Mouse (Mus musculus) liver, embryonic 14.5 days (tissue): ENCODE data around the gene Chn2. TPM values are rescaled to one million over a fixed set of nuclear protein-coding genes. Genes with fewer than 3 reads are reported as not detected.

Experiments used
- ATAC-seq: fragments of 200-750 bp; cut with Nextera tagmentation; 2 replicates; pipeline ENCODE4 v1.8.0; 2017; ENCODE audit warnings: moderate number of reproducible peaks, mild to moderate bottlenecking, moderate library complexity; ENCODE audit not compliant: insufficient read depth
- DNase-seq, 3 experiments: peaks; one replicate each; pipeline ENCODE4 v3.0.0-alpha.2; 2012 to 2013; ENCODE audit warnings: low read depth in 3 of 3, low spot score in 3 of 3
- H3K27ac ChIP-seq: fragments of 300-500 bp; sonication (generic); 2 replicates; pipeline ENCODE4 v1.5.1; 2014; ENCODE audit warnings: moderate library complexity, mild to moderate bottlenecking, control low read depth, inconsistent platforms
- H3K27me3 ChIP-seq: fragments of 300-500 bp; sonication (generic); 2 replicates; pipeline ENCODE4 v1.6.1; 2014; ENCODE audit warnings: mild to moderate bottlenecking, low read length, moderate library complexity; ENCODE audit not compliant: control insufficient read depth, insufficient read depth
- H3K36me3 ChIP-seq: fragments of 300-500 bp; sonication (generic); replicated peaks from 2 replicates; pipeline ENCODE4 v1.6.1; 2014; ENCODE audit warnings: low read depth; ENCODE audit not compliant: control insufficient read depth, insufficient read depth
- H3K4me1 ChIP-seq, 2 experiments: fragments of 200-500 bp in 1 of 2; fragments of 300-500 bp in 1 of 2; sonication (generic) in 1 of 2; replicated peaks; 2 replicates each; pipeline ENCODE4 v1.6.1; 2012 to 2014; ENCODE audit warnings: antibody characterized with exemption in 1 of 2, inconsistent platforms in 1 of 2, low read length in 1 of 2; ENCODE audit not compliant: control insufficient read depth in 2 of 2, insufficient read depth in 2 of 2
- H3K4me2 ChIP-seq: fragments of 300-500 bp; sonication (generic); 2 replicates; pipeline ENCODE4 v1.6.1; 2014; ENCODE audit warnings: low read depth, mild to moderate bottlenecking, control low read depth, moderate library complexity
- H3K4me3 ChIP-seq, 2 experiments: fragments of 200-500 bp in 1 of 2; fragments of 300-500 bp in 1 of 2; sonication (generic) in 1 of 2; 2 replicates each; pipeline ENCODE4 v1.5.1; 2012 to 2014; ENCODE audit warnings: low read depth in 2 of 2, low read length in 2 of 2, mild to moderate bottlenecking in 2 of 2, control low read depth in 1 of 2, inconsistent platforms in 1 of 2, moderate library complexity in 1 of 2; ENCODE audit not compliant: insufficient read depth in 1 of 2
- H3K9ac ChIP-seq: fragments of 300-500 bp; sonication (generic); replicated peaks from 2 replicates; pipeline ENCODE4 v1.6.1; 2014; ENCODE audit warnings: mild to moderate bottlenecking, control low read depth, moderate library complexity
- H3K9me3 ChIP-seq: fragments of 300-500 bp; sonication (generic); 2 replicates; pipeline ENCODE4 v1.6.1; 2016; ENCODE audit warnings: low read length, mixed read lengths; ENCODE audit not compliant: control insufficient read depth
- CTCF ChIP-seq: IDR thresholded peaks from 2 replicates; pipeline ENCODE4 v1.5.1; 2016; ENCODE audit warnings: antibody characterized with exemption, low read depth, control low read depth
- EP300 ChIP-seq: IDR thresholded peaks from 2 replicates; pipeline ENCODE4 v1.6.1; 2016; ENCODE audit warnings: antibody characterized with exemption, low read depth
- WGBS: fragments of 180-500 bp; shearing (Covaris S2); extraction: QIAGEN DNeasy Blood & Tissue Kit; methylation state at CpG from one replicate; pipeline ENCODE4 v1.1.7; 2014; ENCODE audit not compliant: insufficient replicate concordance; 5-methylcytosine and 5-hydroxymethylcytosine counted together
- polyA plus RNA-seq, 2 experiments: library from polyadenylated mRNA; depleted of rRNA in 1 of 2; stranded (reverse) in 1 of 2; unstranded in 1 of 2; fragments of >200 nt; fragmentation: Nextera tagmentation in 1 of 2; extraction: Ambion mirVana in 1 of 2; gene quantifications; 2 replicates each; pipeline versions ENCODE4 v1.2.1 to v1.2.3; 2012 to 2014

The Chn2 gene
- polyA plus RNA-seq, 2 experiments = 1.7 to 4.3 TPM

DNA sequence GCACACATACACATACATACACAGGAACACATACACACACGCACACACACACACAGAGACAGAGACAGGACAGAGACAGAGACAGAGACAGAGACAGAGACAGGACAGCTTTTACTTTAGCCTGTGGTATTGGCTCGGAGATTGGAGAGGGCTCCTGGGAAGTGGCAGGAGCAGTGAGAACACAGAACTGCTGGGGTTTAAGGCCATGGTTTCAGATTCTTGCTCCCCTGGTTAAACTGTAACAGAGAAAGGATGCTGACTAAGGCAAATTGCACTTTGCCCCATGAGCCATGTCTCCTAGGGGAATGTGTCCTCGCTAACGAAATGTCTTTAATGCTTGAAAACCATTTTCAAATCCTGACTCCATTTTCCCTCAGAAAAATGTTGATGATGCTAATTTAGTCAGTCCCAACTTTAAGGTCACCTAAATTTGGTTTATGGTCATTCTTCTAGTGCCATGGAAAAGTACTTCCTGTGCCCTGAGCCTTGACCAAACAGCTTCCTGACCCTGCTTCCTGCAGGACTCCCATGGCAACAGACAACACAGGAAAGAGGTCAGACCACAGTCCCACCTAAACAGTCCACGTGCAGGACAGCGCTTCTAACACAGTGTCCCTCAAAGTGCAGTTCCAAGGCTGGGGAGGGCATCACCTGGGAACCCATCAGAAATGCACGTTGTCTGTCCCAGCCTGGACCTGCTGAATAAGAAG, 163.1 kb downstream of the Chn2 start:
- Histone ChIP-seq H3K4me1 (peaks cover 0 to 18% of the 10 kb centered on the region in 2 experiments; a peak in 2 of 4 replicates), H3K9ac (no peak overlapping the region), H3K9me3 (no peaks in the 10 kb centered on the region), H3K27ac (no peak overlapping the region), H3K36me3 (no peaks in the 10 kb centered on the region), H3K27me3 (no peaks in the 10 kb centered on the region), H3K4me2 (no peak overlapping the region), H3K4me3 (no peak overlapping the region)
- no peak for TF ChIP-seq EP300
- TF ChIP-seq CTCF = no peak
- DNase-seq = peak in 2 of 3 experiments; percentile 15 to 24
- peak; percentile 62; the same call in 1 of the 2 replicates for ATAC-seq
- 44% methylated on average over 7 of the region's 7 CpGs for WGBS

DNA sequence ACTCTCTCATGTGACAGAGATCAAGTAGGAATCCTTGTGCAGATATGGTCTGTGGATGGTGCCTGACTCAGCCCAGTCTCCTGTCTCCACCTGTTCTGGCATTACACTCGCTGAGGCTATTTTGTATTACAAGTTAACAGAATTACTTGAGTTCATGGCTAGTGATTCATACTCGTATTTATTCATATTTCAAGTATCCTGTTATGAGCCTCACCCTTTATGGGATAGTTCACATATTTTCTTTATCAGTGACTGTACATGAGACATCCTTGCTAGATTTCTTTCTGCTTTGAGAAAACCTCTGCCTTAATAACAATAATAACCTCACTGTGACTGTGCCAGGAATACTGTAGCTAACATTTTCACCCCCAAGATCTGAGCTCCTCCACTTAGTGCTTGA, 164.0 kb downstream of the Chn2 start:
- 51% methylated on average over 2 of the region's 2 CpGs for WGBS
- Histone ChIP-seq H3K27me3 (no peaks in the 10 kb centered on the region), H3K9ac (no peak overlapping the region), H3K4me1 (peaks cover 0 to 18% of the 10 kb centered on the region in 2 experiments; a peak in 2 of 4 replicates), H3K36me3 (no peaks in the 10 kb centered on the region), H3K4me2 (no peak overlapping the region), H3K9me3 (no peaks in the 10 kb centered on the region), H3K4me3 (no peak overlapping the region), H3K27ac (no peak overlapping the region)
- TF ChIP-seq CTCF (no peak), EP300 (no peak)
- DNase-seq (no peak), ATAC-seq (no peak)

- H3K27me3 ChIP-seq = no peaks in the 10 kb centered on the region
- DNase-seq (no peak), ATAC-seq (no peak)
- H3K9ac ChIP-seq = no peak overlapping the region
- WGBS = 43% methylated on average over 6 of the region's 6 CpGs
- no peak overlapping the region for H3K4me2 ChIP-seq
- H3K4me3 ChIP-seq = no peak overlapping the region
- H3K4me1 ChIP-seq = peaks cover 0 to 18% of the 10 kb centered on the region in 2 experiments; a peak in 2 of 4 replicates
- H3K9me3 ChIP-seq = no peaks in the 10 kb centered on the region
- H3K36me3 ChIP-seq = no peaks in the 10 kb centered on the region
- TF ChIP-seq EP300 (no peak), CTCF (no peak)
- H3K27ac ChIP-seq = no peak overlapping the region
Measured at GRCm38 (mm10) chr6:54203926-54204325, 164.6 kb downstream of the Chn2 start.

GRCm38 (mm10) chr6:54204931-54205330, 165.6 kb downstream of the Chn2 start:
- DNase-seq (no peak), ATAC-seq (no peak)
- H3K4me1 ChIP-seq = peaks cover 0 to 18% of the 10 kb centered on the region in 2 experiments; a peak in 2 of 4 replicates
- TF ChIP-seq EP300 (no peak), CTCF (peak; percentile 33)
- no peaks in the 10 kb centered on the region for H3K9me3 ChIP-seq
- no peak overlapping the region for H3K4me2 ChIP-seq
- H3K4me3 ChIP-seq = no peak overlapping the region
- H3K36me3 ChIP-seq = no peaks in the 10 kb centered on the region
- no peak overlapping the region for H3K27ac ChIP-seq
- H3K9ac ChIP-seq = no peak overlapping the region
- WGBS = 41% methylated on average over 2 of the region's 2 CpGs
- no peaks in the 10 kb centered on the region for H3K27me3 ChIP-seq

DNA sequence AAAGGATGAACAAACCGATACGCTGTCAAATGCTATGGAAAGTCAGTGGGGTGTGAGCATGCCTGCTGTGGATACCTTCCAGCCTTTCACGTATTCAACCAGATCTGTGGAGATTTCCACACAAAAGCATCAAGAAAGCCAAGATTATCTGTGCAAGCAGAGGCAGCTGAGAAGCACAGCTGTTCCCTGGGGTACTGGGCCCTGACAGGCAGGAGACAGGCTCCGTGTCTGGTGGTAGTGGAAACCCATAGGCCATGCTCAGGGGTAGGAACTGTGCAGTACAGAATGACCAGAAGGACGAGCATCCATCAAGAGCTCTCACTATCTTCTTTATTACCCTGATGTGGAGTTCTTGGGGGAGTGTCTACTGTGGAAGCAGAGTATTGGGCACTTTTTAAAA, 166.1 kb downstream of the Chn2 start:
- Histone ChIP-seq H3K4me3 (no peak overlapping the region), H3K27ac (no peak overlapping the region), H3K4me1 (peaks cover 0 to 16% of the 10 kb centered on the region in 2 experiments; a peak in 2 of 4 replicates), H3K9ac (no peak overlapping the region), H3K36me3 (no peaks in the 10 kb centered on the region), H3K4me2 (no peak overlapping the region), H3K9me3 (no peaks in the 10 kb centered on the region), H3K27me3 (no peaks in the 10 kb centered on the region)
- 65% methylated on average over 5 of the region's 5 CpGs for WGBS
- no peak for TF ChIP-seq EP300
- no peak for ATAC-seq
- no peak for DNase-seq
